Mouse (Mus musculus) megakaryocyte, adult 5-6 weeks (primary cell): ENCODE measurements around the gene Atg14. TPM values are rescaled to one million over a fixed set of nuclear protein-coding genes. Genes with fewer than 3 reads are reported as not detected.
A peak's percentile ranks its signal among the peaks of the same experiment; 100 is the strongest.
"Not testable (repeated sequence)": the region's sequence is repeated elsewhere in the genome, so short reads cannot be mapped to it uniquely, and the experiment has no call there.

Experiments used
- ATAC-seq: 2 replicates; pipeline ENCODE4 v1.8.0; 2016; ENCODE audit warnings: mild to moderate bottlenecking, inconsistent platforms; ENCODE audit not compliant: poor library complexity, severe bottlenecking
- total RNA-seq, 2 experiments: library from RNA; stranded (forward) in 1 of 2; stranded (reverse) in 1 of 2; fragments of 153-499, 151-499 nt in 1 of 2; fragments of 221-1000, 200-1000 nt in 1 of 2; gene quantifications; 2 replicates each; pipeline versions ENCODE4 v1.2.3 to v1.2.4; 2015 to 2017

Atg14 gene
- total RNA-seq (2015), result 3.7 and 4.5 TPM in 2 replicates
- 4.2 and 6.4 TPM in 2 replicates for total RNA-seq (2017)

DNA sequence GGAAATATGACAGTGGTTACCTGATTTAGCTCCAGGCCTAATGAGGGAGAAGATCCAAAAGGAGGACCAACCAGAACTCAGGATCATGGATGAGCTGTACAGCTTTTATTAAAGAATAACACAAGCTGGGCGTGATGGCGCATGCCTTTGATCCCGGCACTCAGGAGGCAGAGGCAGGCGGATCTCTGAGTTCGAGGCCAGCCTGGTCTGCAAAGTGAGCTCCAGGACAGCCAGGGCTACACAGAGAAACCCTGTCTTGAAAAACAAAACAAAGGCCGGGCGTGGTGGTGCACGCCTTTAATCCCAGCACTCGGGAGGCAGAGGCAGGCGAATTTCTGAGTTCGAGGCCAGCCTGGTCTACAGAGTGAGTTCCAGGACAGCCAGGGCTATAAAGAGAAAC, at the start of gene Atg14:
Atg14 (minus strand) TSS at position 101 of the 400 bp plus-strand sequence.
- not testable (repeated sequence) for ATAC-seq

DNA sequence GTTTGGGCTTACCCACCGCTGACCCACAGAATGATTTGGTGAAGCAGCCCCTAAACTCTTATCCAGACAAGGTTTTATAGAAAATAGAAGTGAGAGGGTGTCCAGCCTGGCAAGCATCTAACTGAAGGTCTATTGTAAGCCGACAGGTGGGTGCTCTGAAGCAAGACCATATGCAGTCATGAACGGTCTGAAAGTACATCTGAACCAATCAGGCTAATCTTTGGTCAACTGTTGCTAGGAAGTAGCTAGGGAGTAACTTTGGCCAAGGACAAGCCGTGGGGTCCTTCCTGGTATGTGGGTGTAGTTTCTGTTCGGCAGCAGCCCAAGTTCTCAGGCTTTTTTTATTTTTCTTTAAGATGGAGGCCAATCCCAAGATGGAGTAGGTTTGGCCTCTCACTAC, 48.4 kb upstream of the Atg14 start:
- ATAC-seq, result no peak

DNA sequence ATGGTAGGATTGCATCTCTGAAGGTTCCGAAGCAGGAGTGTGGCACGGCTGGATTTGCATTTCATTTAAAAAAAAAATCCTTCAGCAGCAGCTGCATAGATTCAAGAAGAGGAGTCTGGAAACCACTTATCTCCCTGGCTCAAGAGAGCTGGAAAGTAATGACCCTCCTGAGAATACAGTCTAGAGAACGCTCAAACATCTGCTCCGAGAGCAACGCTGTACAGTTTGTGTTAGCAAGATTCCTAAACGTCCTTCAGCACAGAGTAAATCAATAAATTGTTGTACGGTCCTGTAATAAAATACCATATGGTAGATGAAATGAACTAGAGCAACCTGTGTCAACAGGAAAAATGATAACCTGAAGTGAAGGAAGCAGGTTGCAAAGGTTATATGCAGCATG, 42.8 kb upstream of the Atg14 start:
- no peak for ATAC-seq

DNA sequence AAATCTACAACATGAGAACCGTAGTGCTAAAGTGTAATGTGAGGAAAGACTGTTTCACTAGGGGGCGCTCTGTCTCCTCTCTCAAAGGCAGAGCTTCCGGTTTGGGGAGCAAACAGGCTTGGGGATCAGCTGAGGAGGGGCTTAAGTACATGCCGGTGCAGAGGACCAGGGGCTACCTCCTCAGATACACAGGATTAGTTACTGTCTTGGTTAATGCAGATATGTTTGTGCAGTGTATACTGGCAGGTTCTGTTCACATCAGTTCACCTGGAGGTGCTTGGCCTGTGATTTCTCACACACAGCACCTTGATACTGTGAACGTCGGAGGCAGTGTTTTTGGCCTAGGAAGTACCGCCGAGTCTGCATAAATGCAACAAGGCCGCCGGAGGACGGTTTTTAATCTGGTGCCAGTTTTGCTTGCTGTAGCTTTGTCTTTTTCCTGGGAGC, 27.5 kb upstream of the Atg14 start:
- peak; percentile 49 for ATAC-seq

GRCm38 (mm10) chr14:47594426-47595103, 24.1 kb upstream of the Atg14 start:
- ATAC-seq, result no peak

DNA sequence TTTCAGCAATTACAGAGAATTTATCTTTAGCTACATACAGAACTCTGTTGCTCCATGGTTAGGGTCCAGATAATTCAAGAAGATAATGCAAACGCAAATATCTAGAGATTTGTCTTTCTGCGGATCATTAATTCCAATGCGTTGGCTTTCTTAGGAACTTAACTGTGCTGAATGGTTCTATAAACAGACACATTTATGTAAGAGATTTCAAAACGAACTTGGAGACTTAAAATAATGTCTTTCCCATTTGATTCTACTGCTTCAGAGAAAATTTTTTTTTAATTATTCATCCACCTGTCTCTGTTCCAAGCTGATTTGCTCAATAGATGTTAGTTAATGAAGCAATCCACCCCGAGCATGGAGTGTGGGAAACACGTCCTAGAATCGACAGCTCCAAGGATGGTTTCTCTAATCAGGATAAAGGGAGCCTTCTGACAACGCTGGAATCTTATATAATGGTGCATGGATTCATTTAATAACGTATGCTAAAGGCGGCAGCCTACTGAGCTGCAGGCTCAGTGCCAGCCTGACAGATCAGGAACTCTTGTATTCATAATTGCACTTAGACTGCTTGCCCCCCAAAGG, 20.0 kb upstream of the Atg14 start:
- ATAC-seq, result no peak

DNA sequence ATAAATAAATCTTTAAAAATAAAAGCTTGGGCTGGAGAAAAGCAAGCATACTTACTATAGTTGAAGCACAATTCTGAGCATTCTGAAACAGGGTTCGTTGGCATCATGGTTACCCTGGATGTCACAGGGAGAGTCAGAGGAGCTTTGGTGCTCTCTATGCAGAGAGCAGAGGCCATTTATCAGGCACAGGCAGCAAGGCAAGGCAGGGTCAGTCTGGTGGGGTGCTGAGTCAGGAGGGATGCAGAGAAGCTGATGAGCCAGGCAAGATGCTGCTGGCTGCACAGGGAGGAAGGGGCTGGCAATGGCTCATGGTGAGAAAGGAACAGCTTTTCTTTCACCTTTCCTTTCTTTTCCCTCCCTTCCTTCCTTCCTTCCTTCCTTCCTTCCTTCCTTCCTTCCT, 19.0 kb upstream of the Atg14 start:
- ATAC-seq, result no peak

GRCm38 (mm10) chr14:47584346-47584745, 13.9 kb upstream of the Atg14 start:
- ATAC-seq, result no peak

- ATAC-seq, result no peak
Observed at GRCm38 (mm10) chr14:47581681-47582080, 11.2 kb upstream of the Atg14 start.

- ATAC-seq, result no peak
Observed at GRCm38 (mm10) chr14:47581280-47581679, 10.8 kb upstream of the Atg14 start.

- no peak for ATAC-seq
Observed at GRCm38 (mm10) chr14:47578086-47578485, 7.6 kb upstream of the Atg14 start.

GRCm38 (mm10) chr14:47576687-47577086, 6.2 kb upstream of the Atg14 start:
- ATAC-seq, result no peak

DNA sequence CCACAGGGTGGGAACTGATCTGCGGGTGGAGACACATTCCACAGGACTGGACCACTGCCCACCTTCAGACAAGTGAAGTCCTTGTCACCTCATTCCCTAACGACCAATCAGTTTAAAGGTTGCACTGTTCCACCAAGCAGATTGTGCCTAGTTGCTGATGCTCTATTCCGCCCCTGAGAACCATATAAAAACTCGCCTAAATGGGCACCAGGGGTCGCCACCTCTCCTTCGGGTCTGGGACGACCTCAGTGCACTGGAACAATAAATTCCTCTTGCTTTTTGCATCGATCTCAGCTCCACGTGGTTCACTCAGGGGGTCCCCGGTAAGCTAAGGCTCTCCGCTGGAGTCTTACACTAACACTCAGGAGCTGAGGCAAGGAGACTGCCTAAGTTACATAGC, 4.3 kb upstream of the Atg14 start:
- ATAC-seq, result no peak

GRCm38 (mm10) chr14:47572707-47573106, 2.3 kb upstream of the Atg14 start:
- no peak for ATAC-seq

- ATAC-seq, result peak; percentile 94
Observed at GRCm38 (mm10) chr14:47567962-47568652, 2.3 kb downstream of the Atg14 start.

DNA sequence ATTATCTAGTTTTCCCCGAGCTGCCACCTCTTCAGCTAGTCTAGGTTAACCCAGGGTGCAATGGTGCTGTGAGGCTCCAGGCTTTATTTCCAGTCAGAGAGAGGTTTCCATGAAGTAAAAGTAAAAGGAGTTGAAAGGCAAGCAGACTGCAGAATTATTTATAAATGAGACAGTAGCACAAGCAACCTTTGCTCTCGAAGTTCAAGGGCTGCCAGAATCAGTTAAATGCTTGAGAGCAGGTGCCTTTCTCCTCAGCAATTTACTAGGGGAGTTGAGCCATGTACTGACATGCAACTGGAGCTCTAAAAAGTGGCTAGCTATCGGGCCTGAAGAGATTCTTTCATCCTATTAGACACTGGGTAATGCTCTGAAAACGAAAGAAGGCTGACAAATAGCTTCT, 7.3 kb downstream of the Atg14 start:
- no peak for ATAC-seq

DNA sequence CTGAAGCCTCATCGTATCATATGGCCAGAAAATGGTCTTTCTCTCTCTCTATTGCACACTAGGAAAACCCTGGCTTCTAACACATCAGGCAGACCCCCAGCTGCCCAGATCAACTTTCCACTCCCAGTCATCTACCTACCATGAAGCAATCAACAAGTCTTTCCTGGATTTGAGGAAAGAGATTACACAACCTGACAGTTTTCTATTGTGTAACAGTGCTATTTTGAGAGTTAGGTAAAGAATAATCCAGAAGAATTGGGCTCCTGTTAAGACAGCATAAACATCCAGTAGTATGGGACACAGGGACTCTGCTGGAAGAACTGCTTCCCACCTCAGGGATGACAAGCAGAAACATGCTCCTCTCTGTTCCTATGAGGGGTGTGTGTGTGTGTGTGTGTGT, 7.9 kb downstream of the Atg14 start:
- ATAC-seq, result no peak

- ATAC-seq, result no peak
Observed at GRCm38 (mm10) chr14:47560714-47561113, 9.7 kb downstream of the Atg14 start.

GRCm38 (mm10) chr14:47555225-47555624, 15.2 kb downstream of the Atg14 start:
- no peak for ATAC-seq

DNA sequence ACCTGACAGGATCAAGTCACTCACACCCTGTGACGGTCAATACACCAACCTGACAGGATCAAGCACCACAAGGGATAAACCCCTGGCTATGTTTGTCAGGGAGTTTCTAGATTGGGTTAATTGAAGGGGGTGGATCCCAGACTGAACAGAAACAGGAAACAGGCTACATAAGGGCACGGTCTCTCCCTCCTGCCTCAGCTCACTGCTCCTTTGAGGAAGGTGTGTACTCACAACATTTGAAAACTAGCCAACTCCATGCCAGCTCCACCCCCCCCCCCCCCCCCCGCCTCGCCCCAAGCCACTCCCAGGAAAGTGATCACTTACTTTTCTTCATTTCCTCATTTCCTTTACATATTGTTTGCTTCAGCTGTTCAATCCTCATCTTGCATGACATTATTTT, 16.2 kb downstream of the Atg14 start:
- peak; percentile 43; the same call in 1 of the 2 replicates for ATAC-seq

DNA sequence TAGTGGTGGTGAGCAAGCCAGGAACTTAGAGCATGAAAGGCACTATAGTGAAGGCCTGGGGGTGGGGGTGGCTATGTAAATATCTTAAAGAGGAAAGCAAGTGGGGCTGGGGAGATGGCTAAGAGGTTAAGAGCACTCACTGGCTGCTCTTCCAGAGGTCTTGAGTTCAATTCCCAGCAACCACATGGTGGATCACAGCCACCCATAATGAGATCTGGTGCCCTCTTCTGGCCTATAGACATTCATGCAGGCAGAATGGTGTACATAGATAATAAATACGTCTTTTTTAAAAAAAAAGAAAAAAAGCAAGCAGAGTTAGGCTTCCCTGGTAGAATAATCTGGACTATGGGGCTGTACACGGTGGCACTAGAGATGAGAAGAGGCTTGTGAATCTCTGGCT, 17.1 kb downstream of the Atg14 start:
- ATAC-seq, result no peak

DNA sequence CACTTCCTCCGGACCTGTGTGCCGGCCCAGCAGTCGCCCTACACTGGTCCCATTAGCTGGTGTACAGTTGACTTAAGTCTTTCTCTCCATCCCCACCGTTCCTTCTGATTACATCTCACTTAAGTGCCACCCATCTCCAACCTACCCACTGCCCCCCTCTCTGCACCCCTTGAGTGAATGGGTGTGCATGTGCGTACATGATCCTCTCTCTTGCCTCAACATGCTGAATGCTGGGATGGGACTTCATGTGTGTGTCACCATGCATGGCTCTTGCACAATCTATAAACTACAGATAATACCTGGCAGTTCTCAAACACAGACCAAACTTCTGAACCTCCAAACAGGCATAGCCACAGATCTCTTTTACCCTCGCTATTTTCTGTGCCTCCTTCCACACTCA, 18.8 kb downstream of the Atg14 start:
- ATAC-seq, result no peak
